Mouse (Mus musculus): ENCODE measurements at regions not wholly inside any gene's neighbourhood (a gene's known extent, or its start where the extent isn't known, plus 50 kb on each side); places are given as distances from the start of the nearest gene placed in this dataset.
"Not testable (repeated sequence)": the region's sequence is repeated elsewhere in the genome, so short reads cannot be mapped to it uniquely, and the experiment has no call there.

- no peak for ATAC-seq
These were observed 106.2 kb downstream of the Sec31a start for GRCm38 (mm10) chr5:100309807-100310165.

DNA sequence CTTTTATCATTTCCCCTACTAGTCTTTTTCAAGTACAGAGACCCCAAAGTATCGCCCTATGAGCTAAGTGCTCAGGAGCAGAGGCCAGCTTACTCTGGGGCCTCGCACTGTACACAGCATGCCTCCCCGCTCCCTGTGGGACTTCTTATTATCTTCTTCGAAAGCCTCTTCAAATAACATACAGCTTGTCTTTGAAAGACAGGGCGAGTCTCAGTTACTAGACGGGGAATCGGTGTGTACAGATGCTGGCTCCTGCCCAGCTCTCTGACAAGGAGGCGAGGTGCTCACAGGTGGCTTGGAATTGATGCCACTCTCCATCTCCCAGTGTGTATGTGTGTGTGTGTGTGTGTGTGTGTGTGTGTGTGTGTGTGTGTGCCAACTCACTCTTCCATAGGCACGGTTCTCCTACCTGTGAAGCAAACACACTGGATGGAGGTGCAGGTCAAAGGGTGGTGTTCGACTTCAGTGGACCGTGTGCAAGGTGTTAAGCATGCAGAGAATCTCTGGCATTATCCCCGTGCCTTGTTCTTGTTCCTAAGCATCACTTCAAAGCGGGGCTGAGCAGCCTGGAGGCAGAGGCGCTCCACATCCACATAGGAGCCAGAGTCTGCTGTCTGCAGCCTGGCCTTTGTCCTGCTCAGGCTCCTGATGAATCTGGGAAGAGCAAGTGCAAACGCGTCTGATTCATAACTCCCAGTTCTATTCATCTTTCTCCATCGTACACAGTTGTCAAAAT is 106.8 kb downstream of the Sec31a start:
- no peak for ATAC-seq

DNA sequence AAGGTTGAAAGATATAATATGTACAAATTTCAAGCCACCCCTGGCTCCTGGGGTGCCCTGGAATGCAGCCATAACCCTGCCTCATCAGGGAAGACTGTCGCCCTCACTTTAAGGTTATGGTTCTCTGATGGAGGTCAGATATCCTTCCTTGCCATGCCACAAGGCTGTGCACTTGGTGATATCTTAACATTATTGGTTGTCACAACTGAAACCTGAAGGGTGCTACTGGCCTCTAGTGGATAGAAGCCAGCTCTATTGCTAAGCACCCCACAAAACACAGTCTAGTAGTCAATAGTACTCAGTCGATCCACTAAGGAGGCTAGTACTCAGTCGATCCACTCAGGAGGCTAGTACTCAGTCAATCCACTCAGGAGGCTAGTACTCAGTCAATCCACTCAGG is 111.6 kb downstream of the Sec31a start:
- ATAC-seq = no peak

GRCm38 (mm10) chr5:100302068-100302775 is 113.8 kb downstream of the Sec31a start:
- ATAC-seq = no peak

GRCm38 (mm10) chr5:100299141-100299540 is 116.9 kb downstream of the Sec31a start:
- no peak for ATAC-seq

DNA sequence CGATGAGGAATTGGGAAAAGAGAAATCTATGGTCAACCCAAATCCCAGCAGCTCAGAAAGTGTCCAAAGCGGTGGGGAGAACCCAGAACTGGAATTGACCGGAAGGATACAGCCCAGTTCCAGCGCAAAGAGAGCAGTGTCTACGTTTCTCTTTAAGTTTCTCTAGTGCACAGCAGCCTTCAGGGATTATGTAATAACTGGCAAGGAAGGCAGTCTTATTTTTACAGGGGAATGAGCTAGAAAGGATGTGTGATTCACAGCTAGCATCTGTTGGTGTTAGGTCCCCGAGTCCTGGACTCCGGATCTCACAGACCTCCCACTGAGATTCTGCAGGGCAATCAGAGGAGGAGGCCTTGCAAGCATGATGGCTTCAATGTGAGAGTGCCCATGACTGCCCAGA is 121.8 kb downstream of the Sec31a start:
- ATAC-seq = no peak

GRCm38 (mm10) chr5:100280215-100280614 is 120.6 kb upstream of the Tmem150c start:
- no peak for ATAC-seq

DNA sequence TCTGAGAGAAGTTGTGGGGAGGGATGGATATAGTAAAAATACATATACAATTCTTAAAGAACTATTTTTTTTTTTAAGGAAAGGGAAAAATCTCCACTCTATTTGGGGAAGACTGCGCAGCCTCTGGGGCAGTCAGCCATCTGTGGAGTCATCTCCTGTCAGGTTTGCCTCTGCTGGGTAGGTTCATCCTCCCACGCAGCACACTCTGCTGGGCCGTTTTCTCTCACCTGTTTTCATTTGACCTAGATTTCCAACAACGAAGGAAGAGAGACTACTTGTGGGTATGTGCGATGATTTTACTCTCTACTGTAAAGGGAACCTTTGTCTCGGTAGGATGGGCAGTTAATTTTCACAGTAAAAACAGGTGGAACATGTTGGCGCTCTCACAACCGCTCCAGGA is 119.9 kb upstream of the Tmem150c start:
- ATAC-seq = no peak

DNA sequence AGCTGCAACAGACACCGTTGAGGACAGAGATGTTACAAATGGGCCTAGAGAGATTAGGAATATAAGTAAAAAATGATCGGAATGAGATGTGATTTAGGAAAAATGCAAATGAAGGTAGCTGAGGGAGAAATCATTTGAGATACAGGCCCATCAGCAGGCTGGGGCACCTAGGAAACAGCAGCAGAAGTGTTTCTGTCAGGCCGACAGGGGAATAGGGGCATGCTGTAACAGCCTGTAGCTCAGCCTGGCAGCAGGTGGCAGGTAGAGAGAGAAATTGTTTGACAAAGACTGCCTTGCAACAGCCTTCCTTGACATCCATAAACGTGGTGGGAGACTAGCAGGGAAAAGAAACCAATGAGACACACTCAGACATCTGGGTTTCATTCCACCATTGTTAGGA is 115.1 kb upstream of the Tmem150c start:
- ATAC-seq = no peak

DNA sequence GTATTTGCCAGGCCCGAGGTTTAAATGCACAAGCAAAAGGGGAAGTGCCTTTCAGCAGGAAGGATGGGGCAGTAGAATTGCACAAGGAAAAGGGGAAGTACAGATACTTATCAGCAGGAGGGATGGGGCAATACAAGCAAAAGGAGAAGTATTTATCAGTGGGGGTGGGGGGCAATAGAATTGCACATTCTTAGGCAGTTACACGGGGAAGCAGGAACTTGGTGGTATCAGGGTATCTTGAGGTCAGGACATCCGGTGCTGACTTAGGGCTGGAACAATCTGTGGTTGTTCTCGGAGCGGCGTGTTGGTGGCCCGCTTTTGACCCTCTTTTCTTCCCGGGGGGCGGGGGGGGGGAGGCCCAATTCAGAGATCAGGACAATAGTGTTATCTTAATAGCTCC is 112.4 kb upstream of the Tmem150c start:
- not testable (repeated sequence) for ATAC-seq

DNA sequence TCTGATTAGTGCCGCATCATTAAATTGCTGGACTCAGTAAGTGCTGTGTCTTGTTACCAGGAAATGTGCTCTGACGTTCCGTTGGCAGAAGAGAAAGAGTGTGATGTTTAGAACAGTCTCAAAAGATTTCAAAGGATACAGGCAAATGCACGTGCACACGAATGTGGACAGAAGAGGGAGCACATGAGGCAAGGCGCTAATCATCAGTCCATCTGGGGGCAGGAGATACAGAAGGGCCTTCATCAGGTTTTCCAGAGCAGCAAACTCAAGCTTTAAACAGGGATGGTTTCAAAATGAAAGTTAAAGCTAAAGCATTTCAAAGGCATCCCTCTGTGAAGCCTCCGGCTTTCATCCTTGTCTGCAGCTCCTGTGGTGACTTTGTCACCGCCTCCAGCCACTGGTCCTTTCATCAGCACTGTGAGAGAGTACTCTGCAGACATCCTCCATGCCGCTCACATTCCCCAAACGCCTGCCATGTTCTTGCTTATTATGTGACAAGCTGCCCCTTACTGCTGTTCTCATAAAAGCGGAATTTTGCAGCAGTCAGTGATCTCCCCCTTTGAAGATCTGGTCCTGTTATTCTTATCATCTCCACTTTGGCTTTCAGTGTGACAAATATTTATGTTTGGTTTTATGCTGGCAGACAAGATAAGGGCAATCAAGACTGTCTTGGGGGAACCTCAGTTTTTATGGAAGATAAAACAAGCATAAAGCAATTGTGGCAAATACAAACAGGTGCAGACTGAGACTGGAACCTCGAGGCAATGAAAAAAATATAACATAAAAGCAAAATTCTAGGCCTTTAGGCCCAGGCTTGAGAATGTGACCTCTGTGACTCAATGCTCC is 111.5 kb upstream of the Tmem150c start:
- ATAC-seq = no peak

DNA sequence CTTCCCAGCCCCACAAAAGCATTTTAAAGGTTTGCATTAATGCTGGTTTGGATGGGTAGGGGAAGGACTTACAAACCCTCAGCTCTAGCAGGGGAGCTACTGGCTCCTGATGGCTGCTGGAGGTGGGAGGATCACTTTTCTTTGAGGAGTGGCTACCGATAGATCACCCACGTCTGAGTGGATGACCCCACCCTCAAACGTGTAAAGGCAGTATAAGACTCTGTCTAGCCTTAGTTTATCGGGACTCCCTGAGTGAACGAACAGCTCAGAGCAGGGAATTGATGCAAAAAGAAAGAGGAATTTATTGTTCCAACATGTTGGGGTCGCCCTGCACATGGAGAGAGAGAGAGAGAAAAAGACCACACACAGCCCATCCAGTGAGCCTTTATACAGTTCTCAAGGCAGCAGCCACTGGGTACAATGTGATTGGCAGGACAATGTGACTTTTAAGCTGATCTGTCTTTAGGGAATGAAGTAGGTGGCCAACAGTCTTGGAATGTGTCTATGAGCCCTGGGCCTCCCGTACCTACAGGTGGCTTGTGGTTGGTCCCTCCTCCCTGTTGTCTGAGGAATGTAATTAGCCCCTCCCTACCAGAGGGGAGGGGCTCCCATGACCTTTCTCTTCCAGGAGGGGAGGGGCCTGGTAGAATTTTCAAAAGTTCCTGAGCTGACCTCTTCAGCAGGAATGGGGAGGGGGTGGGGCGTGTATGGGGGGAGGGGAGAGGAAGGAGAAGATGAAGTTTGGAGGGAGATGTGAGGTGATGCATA is 108.7 kb upstream of the Tmem150c start:
- ATAC-seq = no peak

DNA sequence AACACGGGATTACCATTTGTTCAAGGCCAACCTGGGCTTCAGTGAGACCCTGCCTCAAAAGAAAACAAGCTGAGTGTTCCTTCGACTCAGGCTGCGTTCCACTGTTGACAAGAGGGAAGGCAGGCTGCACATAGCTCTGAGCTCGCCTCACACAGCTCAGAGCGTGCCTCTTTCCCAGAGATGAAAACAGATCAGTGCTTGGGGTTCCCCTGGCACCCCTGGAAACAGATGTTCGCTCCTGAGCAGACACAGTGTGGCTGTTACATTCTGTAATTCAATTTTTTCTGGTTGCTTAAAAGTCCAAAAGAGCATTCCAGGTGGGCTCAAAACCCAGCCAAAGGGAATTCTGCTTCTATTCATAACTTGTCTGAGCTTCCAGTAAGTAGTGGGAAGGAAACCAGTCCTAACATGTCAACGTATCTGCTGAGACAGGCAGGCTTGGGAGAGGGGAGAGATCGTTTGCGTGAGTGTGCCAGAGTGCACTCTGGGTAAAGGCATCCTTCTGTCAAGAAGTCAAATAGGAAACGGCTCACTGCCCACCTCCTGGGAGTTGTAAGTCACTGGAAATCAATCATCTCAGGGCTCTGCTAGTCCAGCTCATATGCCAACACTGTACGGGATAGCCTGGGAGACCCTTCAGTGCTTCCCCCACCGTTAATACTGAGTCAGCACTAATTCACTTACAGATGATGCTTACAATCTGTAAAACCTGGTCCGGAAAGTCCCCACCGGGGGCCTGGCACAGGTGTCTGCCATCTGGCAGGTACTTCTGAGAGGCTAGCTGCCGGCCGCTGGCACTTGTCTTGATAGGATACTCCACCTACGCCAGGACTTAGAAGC is 107.3 kb upstream of the Tmem150c start:
- no peak for ATAC-seq

GRCm38 (mm10) chr5:100259803-100260693 is 100.4 kb upstream of the Tmem150c start:
- no peak for ATAC-seq

GRCm38 (mm10) chr5:100258952-100259710 is 99.5 kb upstream of the Tmem150c start:
- ATAC-seq = no peak

GRCm38 (mm10) chr5:100255276-100255675 is 95.7 kb upstream of the Tmem150c start:
- no peak for ATAC-seq

- ATAC-seq = no peak
These were observed 92.4 kb upstream of the Tmem150c start for GRCm38 (mm10) chr5:100252036-100252435.

DNA sequence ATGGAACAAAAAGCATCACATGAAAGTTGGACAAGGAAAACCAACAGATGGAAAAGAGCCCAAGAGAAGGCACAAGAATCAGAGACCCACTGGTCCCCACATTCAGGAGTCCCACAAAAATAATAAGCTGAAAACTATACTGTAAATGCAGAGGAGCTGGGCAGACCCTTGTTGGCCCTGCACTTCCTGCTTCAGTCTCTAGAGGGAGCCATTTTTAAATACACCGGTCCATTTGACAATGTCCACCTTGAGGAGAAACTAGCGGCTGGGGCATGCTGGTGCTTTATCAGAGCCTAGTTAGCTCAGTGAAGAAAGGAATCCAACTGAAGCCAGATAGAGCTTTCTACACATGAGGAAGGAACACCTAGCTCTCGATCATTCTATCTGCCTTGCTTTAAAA is 90.1 kb upstream of the Tmem150c start:
- ATAC-seq = no peak

- ATAC-seq = no peak
These were observed 89.0 kb upstream of the Tmem150c start for GRCm38 (mm10) chr5:100248611-100249010.

GRCm38 (mm10) chr5:100246709-100247108 is 87.1 kb upstream of the Tmem150c start:
- ATAC-seq = no peak
